Mouse (Mus musculus) retina, postnatal 1 day (tissue): ENCODE measurements around the gene Fat2.
A peak's percentile ranks its signal among the peaks of the same experiment; 100 is the strongest.

Experiments used
- DNase-seq: peaks from one replicate; pipeline ENCODE4 v3.0.0-alpha.2; 2012

Fat2 gene

GRCm38 (mm10) chr11:55236815-55237214 lies 99.5 kb downstream of the Fat2 start:
- no peak for DNase-seq

- DNase-seq: no peak
Observed at GRCm38 (mm10) chr11:55234791-55235190, 101.6 kb downstream of the Fat2 start.

GRCm38 (mm10) chr11:55234288-55234687 lies 102.1 kb downstream of the Fat2 start:
- no peak for DNase-seq

- no peak for DNase-seq
Observed at GRCm38 (mm10) chr11:55231034-55231433, 105.3 kb downstream of the Fat2 start.

- no peak for DNase-seq
Observed at GRCm38 (mm10) chr11:55221306-55221705, 115.1 kb downstream of the Fat2 start.

GRCm38 (mm10) chr11:55218473-55218872 lies 117.9 kb downstream of the Fat2 start:
- DNase-seq: no peak

- DNase-seq: no peak
Observed at GRCm38 (mm10) chr11:55217880-55218279, 118.5 kb downstream of the Fat2 start.

- DNase-seq: no peak
Observed at GRCm38 (mm10) chr11:55217418-55217817, 118.9 kb downstream of the Fat2 start.

GRCm38 (mm10) chr11:55216830-55217229 lies 119.5 kb downstream of the Fat2 start:
- no peak for DNase-seq

GRCm38 (mm10) chr11:55216061-55216460 lies 120.3 kb downstream of the Fat2 start:
- DNase-seq: no peak

GRCm38 (mm10) chr11:55214978-55215377 lies 121.4 kb downstream of the Fat2 start:
- DNase-seq: no peak

GRCm38 (mm10) chr11:55214161-55214560 lies 122.2 kb downstream of the Fat2 start:
- DNase-seq: no peak

GRCm38 (mm10) chr11:55213518-55213917 lies 122.8 kb downstream of the Fat2 start:
- DNase-seq: no peak

- DNase-seq: no peak
Observed at GRCm38 (mm10) chr11:55209626-55210353, 126.6 kb downstream of the Fat2 start.

- no peak for DNase-seq
Observed at GRCm38 (mm10) chr11:55209032-55209431, 127.3 kb downstream of the Fat2 start.

- no peak for DNase-seq
Observed at GRCm38 (mm10) chr11:55208001-55208690, 128.2 kb downstream of the Fat2 start.

- DNase-seq: no peak
Observed at GRCm38 (mm10) chr11:55204602-55205001, 131.8 kb downstream of the Fat2 start.

- DNase-seq: peak; percentile 96
Observed at GRCm38 (mm10) chr11:55204159-55204596, 132.2 kb downstream of the Fat2 start, which contains the start of gene Slc36a1. Gene Slc36a1, plus strand, starts transcription at chr11:55204350.
